Mouse (Mus musculus) lung, postnatal 0 days (tissue): ENCODE data around the gene Krtap12-1.

ENCODE experiments used
- CTCF ChIP-seq: IDR thresholded peaks from 2 replicates; pipeline ENCODE4 v1.5.1; 2016; ENCODE audit warnings: antibody characterized with exemption, mild to moderate bottlenecking
- EP300 ChIP-seq: IDR thresholded peaks from 2 replicates; pipeline ENCODE4 v1.6.1; 2016; ENCODE audit warnings: antibody characterized with exemption, mild to moderate bottlenecking, control low read depth

DNA sequence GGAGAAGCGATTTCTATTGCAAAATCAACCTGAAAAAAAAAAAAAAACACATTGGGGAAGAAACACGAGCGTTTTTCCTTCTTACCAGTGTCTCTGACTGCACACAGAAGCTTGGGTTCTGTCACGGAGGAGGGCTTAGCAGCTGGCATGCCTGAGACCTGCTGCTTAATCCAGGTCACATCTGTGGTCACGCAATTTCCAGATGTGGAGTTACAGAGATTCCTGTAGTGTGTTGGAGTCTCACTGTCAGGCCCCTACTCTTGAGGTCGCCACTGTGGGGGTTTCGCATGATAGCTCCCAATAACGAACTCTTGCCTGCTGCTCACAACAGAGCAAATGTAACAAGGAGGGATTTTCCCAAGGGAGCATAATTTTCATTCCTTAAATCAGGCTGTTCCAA, 36.2 kb upstream of the Krtap12-1 start:
- no peak for TF ChIP-seq CTCF
- no peak for TF ChIP-seq EP300
